Comparison of ENCODE assay signal across 9 mouse cellular contexts in genomic region chr8:112034603-112035002, GRCm38 (mm10). TPM values are rescaled to one million over a fixed set of nuclear protein-coding genes. Genes with fewer than 3 reads are reported as not detected.
A peak's percentile ranks its signal among the peaks of the same experiment; 100 is the strongest.
DNase-seq lines count a peak whose midpoint lies in the region; ATAC-seq and TF ChIP-seq lines count a peak whose summit lies in the region.
"Had no signal": no experiment of that assay in that cellular context is flagged by ENCODE, and none has a peak within 500 bp of the region (broad histone marks: within the 10 kb centered on the region; RNA-seq: fewer than 3 reads in every experiment).

No protein-coding gene starts in this region.

- peak; percentile 68 for TF ChIP-seq CTCF in left cerebral cortex, adult 2 months (IDR thresholded peaks at IDR 0.05)
- peak; percentile 19 for TF ChIP-seq CTCF in ES-Bruce4 (IDR thresholded peaks at IDR 0.05; ENCODE audit: low read depth, low read length)

- ATAC-seq in erythroblast, adult 5-6 weeks (replicated peaks; ENCODE audit: low FRiP score, poor library complexity, severe bottlenecking): peak; percentile 82

- no peaks in the 10 kb centered on the region for H3K9me3 ChIP-seq in ES-Bruce4 (replicated peaks; ENCODE audit: control insufficient read depth, insufficient read depth, low read length, poor library complexity, severe bottlenecking)
- H3K9me3 ChIP-seq: heart, embryonic 13.5 days had no signal

- no peaks in the 10 kb centered on the region for H3K36me3 ChIP-seq in ES-Bruce4 (ENCODE audit: control insufficient read depth, insufficient read depth, low read length, poor library complexity, severe bottlenecking)
- H3K36me3 ChIP-seq: heart, embryonic 13.5 days had no signal

- H3K27ac ChIP-seq in left cerebral cortex, adult 2 months: no peak overlapping the region
- no peak overlapping the region for H3K27ac ChIP-seq in ES-Bruce4 (ENCODE audit: insufficient read depth, low read length)
- H3K27ac ChIP-seq: heart, embryonic 13.5 days had no signal

- intact Hi-C loops in left cerebral cortex, adult 2 months (cut with DNase I): no loop called here

- TF ChIP-seq EP300 in ES-Bruce4 (IDR thresholded peaks at IDR 0.05; ENCODE audit: insufficient read depth, low read depth, low read length): no peak

- no peak overlapping the region for H3K4me3 ChIP-seq in left cerebral cortex, adult 2 months
- no peak overlapping the region for H3K4me3 ChIP-seq in ES-Bruce4 (ENCODE audit: low read depth, low read length)
- H3K4me3 ChIP-seq: heart, embryonic 13.5 days had no signal

- no peaks in the 10 kb centered on the region for H3K27me3 ChIP-seq in ES-Bruce4 (ENCODE audit: control insufficient read depth, insufficient read depth, low read length, poor library complexity, severe bottlenecking)
- H3K27me3 ChIP-seq: heart, embryonic 13.5 days had no signal

- no peak for DNase-seq in left cerebral cortex, adult 2 months (ENCODE audit: extremely low spot score in 1 of 2, low spot score in 2 of 2)
- DNase-seq in left cerebral cortex, adult 11 months (ENCODE audit: low spot score): no peak
- peak; percentile 62 for DNase-seq in adrenal gland, postnatal 14 days
- peak; percentile 39 to 50 for DNase-seq in kidney, postnatal 4 days
- peak; percentile 83 for DNase-seq in naive thymus-derived CD4-positive, alpha-beta T cell, adult 2 months (ENCODE audit: low read depth)
- DNase-seq in right cerebral cortex, postnatal 25 days: no peak

- peaks cover 4% of the 10 kb centered on the region for H3K4me1 ChIP-seq in ES-Bruce4 (ENCODE audit: control insufficient read depth, insufficient read depth, low read length)
- H3K4me1 ChIP-seq: heart, embryonic 13.5 days had no signal

- TF ChIP-seq POLR2A in ES-Bruce4 (IDR thresholded peaks at IDR 0.05; ENCODE audit: insufficient read depth, low read length): no peak

- no peak overlapping the region for H3K9ac ChIP-seq in ES-Bruce4 (ENCODE audit: low read depth, poor library complexity, severe bottlenecking)
- H3K9ac ChIP-seq: heart, embryonic 13.5 days had no signal

RNA-seq across cellular contexts. Expression of gene Gm6793, which starts 19.8 kb away (rescaled TPM):
- total RNA-seq in left cerebral cortex, adult 2 months (2021): not detected
- 0.68 and 0.90 TPM in 2 replicates for polyA plus RNA-seq in ES-Bruce4 (2011; ENCODE audit: insufficient read depth, insufficient read length, low read depth, missing spikeins)
- 0.23 TPM in 1 of 2 replicates, not detected in the other for total RNA-seq in adrenal gland, postnatal 14 days (2021)
- total RNA-seq in erythroblast, adult 5-6 weeks (2015; ENCODE audit: low replicate concordance): not detected in 2 replicates
- not detected in 2 replicates for total RNA-seq in erythroblast, adult 5-6 weeks (2017; ENCODE audit: low replicate concordance)

RNA-seq across cellular contexts. Expression of gene Terf2ip, which starts 23.4 kb away (rescaled TPM):
- 10 to 100 TPM; 37.3 to 40.6 TPM for total RNA-seq in left cerebral cortex, adult 2 months (2021)
- 10.3 and 10.7 TPM in 2 replicates for polyA plus RNA-seq in ES-Bruce4 (2011; ENCODE audit: insufficient read depth, insufficient read length, low read depth, missing spikeins)
- total RNA-seq in adrenal gland, postnatal 14 days (2021): 15.7 and 17.5 TPM in 2 replicates
- 1.9 TPM in 2 replicates for total RNA-seq in erythroblast, adult 5-6 weeks (2015; ENCODE audit: low replicate concordance)
- total RNA-seq in erythroblast, adult 5-6 weeks (2017; ENCODE audit: low replicate concordance): 2.5 and 3.6 TPM in 2 replicates

RNA-seq across cellular contexts. Expression of gene Kars, which starts 23.5 kb away (rescaled TPM):
- total RNA-seq in left cerebral cortex, adult 2 months (2021): 10 to 100 TPM; 67.6 to 73.6 TPM
- polyA plus RNA-seq in ES-Bruce4 (2011; ENCODE audit: insufficient read depth, insufficient read length, low read depth, missing spikeins): 306 and 325 TPM in 2 replicates
- total RNA-seq in adrenal gland, postnatal 14 days (2021): 108 and 120 TPM in 2 replicates
- 27.0 and 31.7 TPM in 2 replicates for total RNA-seq in erythroblast, adult 5-6 weeks (2015; ENCODE audit: low replicate concordance)
- 30.4 and 40.3 TPM in 2 replicates for total RNA-seq in erythroblast, adult 5-6 weeks (2017; ENCODE audit: low replicate concordance)

RNA-seq across cellular contexts. Expression of gene Adat1, which starts 42.5 kb away (rescaled TPM):
- total RNA-seq in left cerebral cortex, adult 2 months (2021): 1 to 10 TPM; 6.4 to 6.6 TPM
- polyA plus RNA-seq in ES-Bruce4 (2011; ENCODE audit: insufficient read depth, insufficient read length, low read depth, missing spikeins): 22.0 and 22.3 TPM in 2 replicates
- total RNA-seq in adrenal gland, postnatal 14 days (2021): 3.1 and 4.1 TPM in 2 replicates
- total RNA-seq in erythroblast, adult 5-6 weeks (2015; ENCODE audit: low replicate concordance): 0.77 and 1.9 TPM in 2 replicates
- 0.70 and 1.4 TPM in 2 replicates for total RNA-seq in erythroblast, adult 5-6 weeks (2017; ENCODE audit: low replicate concordance)

Comparison
In these comparisons a context has a peak if more than half of its experiments do, and no peak if none do; other contexts are left out.
1. DNase-seq: peak in adrenal gland, postnatal 14 days (single experiment), kidney, postnatal 4 days (2 of 2) and naive thymus-derived CD4-positive, alpha-beta T cell, adult 2 months (single experiment); none in left cerebral cortex, adult 2 months (0 of 2), left cerebral cortex, adult 11 months (single experiment) and right cerebral cortex, postnatal 25 days (single experiment).